Mouse (Mus musculus) adrenal gland, adult (tissue): ENCODE data around the gene Tagln2.

ENCODE experiments used
- DNase-seq, 2 experiments: peaks; one replicate each; pipeline ENCODE4 v3.0.0; 2022 to 2023; ENCODE audit warnings: low spot score in 1 of 2; ENCODE audit not compliant: inconsistent age in 2 of 2

Tagln2 gene

DNA sequence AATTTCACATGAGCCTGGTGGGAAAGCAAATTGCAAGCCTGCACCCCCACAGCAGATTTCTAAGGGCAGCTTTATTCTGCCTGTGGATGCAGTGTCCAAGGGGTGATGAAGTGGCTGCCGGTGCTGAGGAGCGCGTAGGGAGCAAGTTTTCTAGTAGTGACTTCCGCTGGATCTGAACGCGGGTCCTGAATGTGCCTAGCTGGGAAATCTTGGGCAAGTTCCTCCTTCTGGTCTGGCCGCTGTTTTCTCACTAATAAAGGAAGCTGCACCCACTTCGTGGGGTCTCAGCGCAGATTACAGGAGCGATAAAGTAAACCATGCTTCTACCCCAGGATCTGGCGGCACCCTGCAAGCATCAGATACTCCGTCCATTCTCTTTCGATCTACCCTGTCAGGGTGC, 18.7 kb upstream of the Tagln2 start:
- no peak for DNase-seq

DNA sequence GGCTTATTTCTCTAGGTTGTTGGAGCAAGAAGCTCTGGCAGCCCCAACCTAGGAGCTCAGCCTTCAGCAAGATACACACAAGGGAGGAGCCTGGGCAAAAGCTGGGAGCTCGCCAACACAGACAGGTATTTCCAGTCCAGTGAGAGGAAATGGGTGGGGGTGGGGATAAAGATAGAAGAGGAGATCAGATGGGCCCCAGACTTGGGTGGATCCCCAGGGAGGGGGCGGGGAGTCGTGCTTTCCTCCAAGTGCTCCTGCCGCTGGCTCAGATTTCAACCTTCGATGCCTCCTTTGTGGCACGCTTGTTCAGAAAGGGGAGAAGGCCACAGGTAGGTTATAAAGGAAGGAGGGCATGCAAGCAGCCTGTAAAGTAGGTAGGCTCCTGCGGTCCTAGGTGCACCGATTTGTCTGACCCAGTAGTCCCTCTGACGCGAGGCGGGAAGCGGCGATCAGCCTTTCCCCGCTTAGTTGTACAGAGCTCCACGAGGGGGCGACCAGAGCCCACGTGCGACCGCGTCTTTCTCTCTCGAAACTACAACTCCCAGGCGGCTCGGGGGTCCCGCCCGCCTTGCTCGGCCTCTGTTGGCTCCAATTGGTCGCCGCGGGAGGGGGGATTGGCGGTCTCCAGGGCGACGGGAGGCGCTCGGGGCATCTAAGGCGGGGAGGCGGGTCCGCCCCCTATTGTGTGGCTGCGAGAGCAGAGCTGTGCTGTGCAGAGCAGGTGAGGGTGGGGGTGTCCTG, 18.1 kb upstream of the Tagln2 start, which contains the start of gene Igsf9:
TSS of gene Igsf9 (plus strand) at position 249 of the 741 bp plus-strand sequence.
- DNase-seq, result peak; percentile 82 to 89

- DNase-seq, result no peak
Observed at GRCm38 (mm10) chr1:172482518-172483360, 17.1 kb upstream of the Tagln2 start.

GRCm38 (mm10) chr1:172483361-172483660, 16.5 kb upstream of the Tagln2 start:
- DNase-seq, result no peak

DNA sequence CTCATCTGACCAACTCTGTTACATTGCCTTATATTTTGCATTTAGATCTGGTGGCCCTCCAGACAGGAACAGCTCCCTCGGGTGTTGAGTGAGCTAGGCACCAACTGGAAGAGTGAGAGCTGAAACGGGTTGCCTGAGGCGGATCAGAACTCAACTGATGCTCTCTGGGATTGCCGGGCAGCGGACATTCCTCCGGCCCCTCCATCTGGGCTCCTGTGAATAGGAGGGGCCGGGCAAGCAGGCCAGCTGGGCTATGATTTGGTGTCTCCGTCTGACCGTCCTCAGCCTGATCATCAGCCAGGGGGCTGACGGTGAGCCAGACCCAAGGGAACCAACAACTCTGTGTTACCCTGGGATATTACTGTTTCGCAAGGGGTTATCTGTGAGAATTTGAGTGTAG, 15.6 kb upstream of the Tagln2 start:
- DNase-seq, result no peak

DNA sequence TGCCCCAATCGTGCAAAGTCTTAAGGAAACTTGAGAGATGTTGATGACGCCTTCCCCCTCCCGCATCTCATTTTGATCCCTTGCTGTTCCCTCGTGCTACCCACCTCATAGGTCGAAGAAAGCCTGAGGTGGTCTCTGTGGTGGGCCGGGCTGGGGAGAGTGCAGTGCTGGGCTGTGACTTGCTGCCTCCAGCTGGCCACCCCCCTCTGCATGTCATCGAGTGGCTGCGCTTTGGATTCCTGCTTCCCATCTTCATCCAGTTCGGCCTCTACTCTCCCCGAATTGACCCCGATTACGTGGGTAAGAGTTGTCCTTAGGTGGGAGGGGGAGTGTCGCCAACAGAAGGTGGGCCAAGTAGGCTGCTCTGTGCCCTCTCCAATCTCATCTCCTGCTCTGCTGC, 15.2 kb upstream of the Tagln2 start:
- no peak for DNase-seq

GRCm38 (mm10) chr1:172485821-172486220, 14.0 kb upstream of the Tagln2 start:
- DNase-seq, result no peak

- no peak for DNase-seq
Observed at GRCm38 (mm10) chr1:172486236-172486635, 13.6 kb upstream of the Tagln2 start.

- DNase-seq, result no peak
Observed at GRCm38 (mm10) chr1:172486651-172487050, 13.2 kb upstream of the Tagln2 start.

DNA sequence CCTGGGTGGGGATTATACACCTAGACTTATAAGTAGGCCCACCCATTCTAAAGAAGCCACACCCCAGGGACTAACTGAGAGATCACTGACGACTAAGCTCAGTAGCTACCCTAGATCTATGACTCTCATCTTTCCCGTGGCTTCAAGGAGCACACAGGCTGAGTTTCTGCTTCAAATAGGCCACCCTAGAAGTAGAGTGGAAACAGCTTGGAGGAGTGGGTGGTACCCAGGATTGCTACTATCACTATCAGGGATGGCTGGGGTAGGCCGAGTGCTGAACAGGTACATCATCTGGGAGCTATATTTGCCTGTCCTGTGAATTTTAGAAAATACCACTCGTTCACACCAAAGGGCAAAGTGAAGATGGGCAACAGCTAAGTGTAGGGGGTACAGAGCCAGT, 12.0 kb upstream of the Tagln2 start:
- DNase-seq, result no peak

- no peak for DNase-seq
Observed at GRCm38 (mm10) chr1:172488831-172489230, 11.0 kb upstream of the Tagln2 start.

DNA sequence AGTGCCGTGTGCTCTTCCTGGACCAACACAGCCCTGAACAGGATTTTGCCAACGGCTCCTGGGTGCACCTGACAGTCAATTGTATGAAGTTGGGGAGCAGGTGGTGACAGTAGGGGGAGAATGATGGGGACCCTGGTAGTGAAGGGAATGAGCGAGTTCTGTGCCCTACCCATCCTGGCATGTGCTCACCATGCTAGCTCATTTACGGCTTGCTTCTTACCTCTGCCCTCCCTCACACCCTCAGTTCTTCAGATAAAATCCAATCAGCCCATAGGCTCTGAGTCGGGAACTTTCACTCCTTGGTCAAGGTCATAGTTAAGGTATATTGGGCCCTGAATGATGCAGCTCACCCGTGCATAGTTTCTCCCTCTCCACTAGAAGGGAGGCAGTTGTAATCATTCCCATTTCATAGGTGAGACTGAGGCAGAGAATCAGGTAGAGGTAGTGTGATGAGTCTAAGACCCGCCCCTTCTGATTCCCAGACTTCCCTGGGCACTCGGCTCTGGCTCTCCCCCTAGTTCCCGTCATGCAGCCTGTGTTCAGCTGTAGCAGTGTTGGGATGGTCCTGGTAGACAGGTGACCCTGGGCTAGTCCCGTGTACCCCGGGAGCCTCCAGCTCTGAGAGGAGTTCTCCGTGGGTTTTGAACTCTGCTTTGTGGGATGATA, 10.1 kb upstream of the Tagln2 start:
- DNase-seq, result no peak

DNA sequence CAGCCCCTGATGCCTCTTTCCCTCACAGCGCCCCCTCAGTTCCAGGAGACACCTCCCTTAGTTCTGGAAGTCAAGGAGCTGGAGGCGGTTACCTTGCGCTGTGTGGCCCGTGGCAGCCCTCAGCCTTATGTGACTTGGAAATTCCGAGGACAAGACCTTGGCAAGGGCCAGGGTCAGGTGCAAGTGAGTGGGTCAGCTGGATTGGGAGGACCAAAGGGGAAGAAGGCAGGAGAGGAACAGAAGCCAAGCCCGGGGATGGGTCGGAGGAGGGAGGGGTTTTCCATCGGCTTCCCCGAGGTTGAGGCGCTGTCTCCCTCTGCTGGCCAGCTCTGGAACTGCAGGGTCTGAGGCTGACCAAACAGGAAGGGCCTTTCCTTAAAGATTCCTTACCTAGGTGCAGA, 9.6 kb upstream of the Tagln2 start:
- DNase-seq, result peak; percentile 81 to 96

- DNase-seq, result no peak
Observed at GRCm38 (mm10) chr1:172492047-172492446, 7.8 kb upstream of the Tagln2 start.

DNA sequence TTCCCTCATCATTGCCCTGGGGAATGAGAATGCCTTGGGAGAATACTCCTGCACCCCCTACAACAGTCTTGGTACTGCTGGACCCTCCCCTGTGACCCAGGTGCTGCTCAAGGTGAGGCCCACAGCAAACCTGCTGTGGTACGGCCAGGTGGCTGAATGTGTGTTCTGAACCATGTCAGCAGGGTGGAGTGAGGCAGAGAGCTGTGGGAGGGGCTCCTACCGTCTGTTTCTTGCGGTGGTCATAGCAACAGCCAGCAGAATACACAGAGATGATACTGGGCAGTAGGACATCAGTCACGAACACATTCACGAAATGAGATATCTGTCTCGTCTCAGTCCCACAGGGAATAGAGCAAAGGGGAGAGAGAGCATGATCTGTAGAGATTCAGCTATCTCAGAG, 6.3 kb upstream of the Tagln2 start:
- DNase-seq, result no peak

DNA sequence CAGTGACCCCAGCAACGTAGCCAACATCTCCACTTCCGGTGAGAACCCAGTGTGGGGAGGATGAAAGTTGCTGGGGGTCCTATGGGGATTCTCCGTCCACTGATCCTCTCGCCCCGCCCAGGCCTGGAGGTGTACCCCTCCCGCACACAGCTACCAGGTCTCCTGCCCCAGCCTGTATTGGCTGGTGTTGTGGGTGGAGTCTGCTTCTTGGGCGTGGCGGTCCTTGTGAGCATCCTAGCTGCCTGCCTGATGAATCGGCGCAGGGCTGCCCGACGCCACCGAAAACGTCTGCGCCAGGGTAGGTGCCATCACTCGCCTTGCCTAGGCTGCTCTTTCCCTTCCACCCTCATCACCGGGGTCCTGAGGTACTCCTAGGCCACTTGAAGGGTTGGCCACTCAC, 3.8 kb upstream of the Tagln2 start:
- no peak for DNase-seq

DNA sequence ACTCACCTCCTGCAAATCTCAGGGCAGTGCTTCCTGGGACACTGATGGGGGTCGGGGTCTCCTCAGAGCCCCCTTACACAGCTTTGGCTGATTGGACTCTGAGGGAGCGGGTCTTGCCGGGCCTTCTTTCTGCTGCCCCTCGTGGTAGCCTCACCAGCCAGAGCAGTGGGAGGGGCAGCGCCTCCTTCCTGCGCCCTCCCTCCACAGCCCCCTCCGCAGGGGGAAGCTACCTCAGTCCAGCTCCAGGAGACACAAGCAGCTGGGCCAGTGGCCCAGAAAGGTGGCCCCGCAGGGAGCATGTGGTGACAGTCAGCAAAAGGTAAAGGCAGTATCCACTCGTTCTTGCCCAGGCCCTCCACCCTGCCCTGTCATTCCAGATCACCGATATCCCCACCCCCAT, 2.4 kb upstream of the Tagln2 start:
- no peak for DNase-seq

DNA sequence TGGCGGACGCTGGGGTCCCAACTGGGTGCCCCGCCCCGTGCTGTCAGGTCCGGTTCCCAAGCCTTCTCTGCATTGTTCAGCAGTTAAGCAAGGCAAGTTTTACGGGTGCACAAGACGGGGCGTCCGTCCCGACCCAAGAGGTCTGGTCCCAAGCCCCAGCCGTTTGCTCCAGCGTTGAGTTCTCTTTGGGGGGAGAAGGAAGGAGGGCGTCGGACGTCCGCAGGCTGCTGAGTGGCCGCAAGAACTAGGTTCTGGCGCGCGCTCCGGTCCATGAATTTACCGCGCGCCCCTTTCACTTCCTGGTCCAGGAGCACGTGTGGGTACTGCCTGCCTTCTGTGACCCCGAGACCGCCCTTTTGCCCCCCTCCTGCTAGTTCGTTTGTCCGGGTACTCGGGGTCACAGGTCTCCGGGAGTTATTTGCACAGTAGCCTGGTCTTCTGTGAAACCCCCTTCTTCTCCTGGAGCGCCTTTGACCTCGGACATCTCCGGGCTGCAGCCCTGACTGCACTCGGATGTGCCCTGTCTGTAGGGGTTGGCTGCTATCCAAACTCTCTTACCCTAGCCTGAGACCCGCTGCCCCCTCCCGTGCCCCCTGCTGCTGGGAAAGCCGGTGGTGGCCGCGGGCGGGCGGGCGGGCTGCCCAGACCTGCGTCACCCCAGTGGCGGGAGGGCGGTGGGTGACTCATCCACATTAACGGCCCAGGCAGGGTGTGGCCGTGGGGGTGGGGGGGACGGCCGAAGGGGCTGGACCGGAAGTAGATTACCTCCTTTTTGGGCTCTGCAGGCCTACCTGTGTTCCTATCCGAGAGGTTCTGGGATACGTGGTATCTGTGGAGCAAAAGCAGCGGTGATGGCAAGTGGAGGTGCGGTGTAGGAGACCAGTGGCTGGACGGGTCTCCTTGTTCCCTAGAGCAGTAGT, 864 bp downstream of the Tagln2 start:
- peak; percentile 78 to 92 for DNase-seq

GRCm38 (mm10) chr1:172501371-172502144, 1.7 kb downstream of the Tagln2 start:
- peak; percentile 65 to 78 for DNase-seq
